Mouse (Mus musculus): Measurements from ENCODE around the gene Aadacl2.

The Aadacl2 gene

DNA sequence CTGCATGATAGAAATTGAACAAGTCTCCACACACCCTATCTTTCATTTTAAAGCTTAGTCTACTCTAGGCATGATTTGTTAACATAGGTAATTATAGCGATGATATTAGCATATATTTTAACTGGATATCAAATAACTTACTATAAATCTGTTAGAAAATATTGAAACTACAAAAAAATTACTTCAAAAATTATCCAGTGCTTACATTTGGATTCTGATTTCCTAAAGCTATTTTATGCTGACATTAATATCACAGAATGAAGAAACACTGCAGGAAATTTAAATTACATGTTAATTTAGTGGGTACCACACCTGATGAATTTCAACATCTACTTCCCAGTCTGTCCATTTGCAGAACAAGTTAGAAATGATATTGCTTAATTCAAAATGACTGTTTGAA lies at the start of gene Aadacl2:
Aadacl2 (plus strand) TSS at position 301 of the 400 bp plus-strand sequence.
- no peak for DNase-seq (ENCODE audit: low spot score)

DNA sequence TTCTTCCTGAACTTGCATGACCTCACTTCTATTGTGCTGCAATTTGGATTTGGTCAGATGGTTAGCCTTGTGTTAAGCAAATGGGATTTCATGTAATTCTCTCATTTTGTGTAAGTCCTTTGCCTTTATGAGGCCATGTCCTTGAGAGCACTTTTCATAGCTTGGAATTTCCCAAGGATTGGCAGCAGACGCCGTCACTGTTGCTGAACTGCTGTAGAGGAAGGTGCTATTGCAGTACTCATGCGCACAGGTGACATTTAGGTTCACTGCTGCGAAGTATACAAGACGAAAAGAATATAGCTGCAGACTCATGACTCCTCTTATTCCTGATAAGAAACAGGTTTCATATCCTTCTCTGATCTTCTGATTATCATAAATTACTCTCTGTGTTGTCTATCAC lies 35.7 kb upstream of the Aadacl2 start:
- no peak for DNase-seq (ENCODE audit: low spot score)

DNA sequence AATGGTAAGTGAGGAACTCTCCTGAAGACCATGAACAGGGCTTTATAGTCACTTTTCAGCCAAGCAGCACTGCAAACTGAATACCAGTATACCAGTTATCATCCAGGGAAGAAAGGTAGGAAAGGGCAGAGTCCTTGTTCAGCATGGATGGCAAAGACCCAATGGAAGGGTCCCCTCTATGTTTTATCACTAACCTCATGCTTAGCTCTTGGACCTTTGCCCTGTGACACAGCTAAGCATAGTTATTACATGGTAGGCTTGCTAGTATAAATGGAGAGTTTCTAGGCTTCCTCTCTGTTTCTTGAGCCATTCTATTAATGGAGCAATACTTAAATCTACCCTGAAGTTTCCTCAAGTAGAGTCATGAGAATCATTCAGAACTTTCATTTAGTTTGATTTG lies 32.0 kb upstream of the Aadacl2 start:
- DNase-seq (ENCODE audit: low spot score), result no peak

DNA sequence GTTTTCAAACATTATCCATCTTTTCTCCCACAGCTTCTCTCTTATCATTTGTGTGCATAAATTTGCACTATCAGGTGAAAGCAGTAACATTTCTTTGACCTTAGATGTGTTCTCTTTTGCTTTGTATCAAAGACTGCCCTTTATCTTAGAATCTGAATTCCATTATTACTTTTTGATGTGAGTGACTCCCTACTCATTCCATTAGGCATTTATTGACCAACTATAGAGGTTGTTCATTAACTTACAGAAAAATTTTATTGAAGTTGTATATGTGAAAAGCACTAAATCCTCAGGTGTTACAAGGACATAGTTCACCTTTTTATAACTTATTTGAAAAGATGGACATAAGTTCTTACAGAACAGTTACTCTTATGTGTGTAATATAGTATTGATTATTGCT lies 2.9 kb upstream of the Aadacl2 start:
- no peak for DNase-seq (ENCODE audit: low spot score)

DNA sequence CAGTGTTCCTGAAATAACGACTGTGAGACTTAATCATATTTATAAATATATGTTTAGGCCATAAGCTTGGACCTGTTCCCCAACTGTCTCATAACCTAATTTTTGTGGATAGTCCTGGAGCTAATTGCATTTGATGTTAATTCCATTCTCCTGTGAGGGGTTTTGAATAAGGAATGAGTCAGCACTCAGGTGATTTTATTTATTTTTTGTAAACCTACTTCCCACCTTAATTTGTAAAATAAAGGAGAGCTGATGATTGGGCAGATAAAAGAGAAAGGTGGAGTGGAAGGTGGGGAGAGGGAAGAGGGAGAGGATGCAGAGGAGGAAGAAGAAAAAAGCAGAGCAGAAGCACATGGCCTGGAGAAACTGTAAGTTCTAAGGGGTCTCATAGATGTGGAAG lies 18.9 kb downstream of the Aadacl2 start, which contains the start of gene Aadac:
Aadac (plus strand) TSS at position 301 of the 400 bp plus-strand sequence.
- DNase-seq (ENCODE audit: low spot score), result no peak

DNA sequence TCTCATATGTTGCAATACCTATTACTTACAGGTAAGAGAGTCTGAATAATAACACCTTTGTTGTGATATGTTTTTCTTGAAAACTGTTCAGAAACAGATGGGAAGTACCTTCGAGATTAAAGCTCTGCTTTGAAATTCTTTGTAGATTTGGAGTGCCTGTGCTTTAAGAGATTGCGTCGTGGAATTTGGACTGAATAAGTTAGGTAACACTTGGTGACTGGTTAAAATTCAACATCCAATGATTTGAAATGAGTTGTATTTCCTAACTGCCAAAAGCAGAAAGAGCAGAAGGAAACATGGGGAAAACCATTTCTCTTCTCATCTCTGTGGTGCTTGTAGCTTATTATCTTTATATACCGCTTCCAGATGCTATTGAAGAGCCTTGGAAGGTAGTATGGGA lies 25.0 kb downstream of the Aadacl2 start:
- no peak for DNase-seq (ENCODE audit: low spot score)

DNA sequence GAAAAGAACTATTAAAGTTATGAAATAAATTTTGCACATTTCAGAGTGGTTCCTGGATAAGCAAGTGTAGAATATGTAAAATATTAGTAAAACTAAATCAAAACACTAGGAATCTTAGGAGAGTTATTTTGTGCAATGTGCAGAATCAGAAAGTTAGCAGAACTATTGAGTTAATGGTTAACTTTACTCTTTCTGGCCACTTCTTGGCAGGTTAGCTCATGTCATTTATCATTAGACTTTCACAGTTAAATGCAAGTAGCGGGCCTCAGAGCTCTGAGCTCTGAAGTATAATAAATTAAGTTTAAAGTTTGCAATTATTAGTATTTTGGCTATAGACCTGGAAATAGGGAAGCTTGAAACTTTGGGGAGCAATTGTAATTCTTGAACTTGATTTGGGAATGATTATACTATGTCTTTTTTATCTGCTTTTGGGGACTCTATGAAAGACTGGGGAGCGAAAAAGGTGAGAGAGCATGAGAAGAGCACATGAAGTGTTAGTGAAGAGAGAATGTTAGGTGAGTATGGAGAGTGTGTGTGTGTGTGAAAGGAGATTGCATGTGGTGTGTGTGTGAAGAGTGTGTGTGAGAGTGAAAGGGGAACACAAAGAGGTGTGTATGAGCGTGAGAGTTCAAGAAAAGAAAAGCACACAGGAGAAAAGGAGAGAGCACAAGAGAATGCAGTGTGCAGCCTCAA lies 39.8 kb downstream of the Aadacl2 start:
- no peak for DNase-seq (ENCODE audit: low spot score)

DNA sequence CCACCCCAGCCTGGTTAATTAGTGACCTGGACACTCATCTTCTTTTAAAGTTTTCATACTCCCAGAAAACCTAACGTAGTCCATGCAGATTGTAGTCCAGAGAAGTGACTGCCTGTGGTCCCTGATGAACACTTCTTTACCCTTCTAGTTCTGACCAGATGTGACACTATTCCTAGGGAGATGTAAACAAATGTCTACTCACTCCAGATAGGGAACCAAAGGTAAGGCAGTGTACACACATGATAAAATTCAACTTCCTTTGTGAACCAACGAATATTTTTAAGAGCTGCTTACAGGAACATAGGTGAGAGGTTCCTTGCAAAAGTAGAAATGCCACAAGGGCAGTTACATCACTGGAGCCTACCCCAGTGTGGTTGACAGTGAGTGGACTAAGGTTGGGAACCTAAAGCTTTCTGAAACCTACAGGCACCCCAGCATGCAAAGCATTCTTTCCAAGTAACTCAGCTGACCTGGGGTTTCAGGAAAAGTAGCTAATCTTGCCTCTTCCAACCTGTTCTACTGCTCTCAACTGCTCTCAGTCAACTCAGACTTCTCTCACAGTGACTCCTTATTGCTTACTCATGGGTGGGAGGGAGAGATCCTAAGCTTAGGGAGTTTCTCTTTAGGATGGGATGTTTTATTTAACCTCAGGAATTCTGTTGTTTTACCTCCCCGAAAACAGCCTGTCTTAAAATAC lies 46.8 kb downstream of the Aadacl2 start:
- no peak for DNase-seq (ENCODE audit: low spot score)

DNA sequence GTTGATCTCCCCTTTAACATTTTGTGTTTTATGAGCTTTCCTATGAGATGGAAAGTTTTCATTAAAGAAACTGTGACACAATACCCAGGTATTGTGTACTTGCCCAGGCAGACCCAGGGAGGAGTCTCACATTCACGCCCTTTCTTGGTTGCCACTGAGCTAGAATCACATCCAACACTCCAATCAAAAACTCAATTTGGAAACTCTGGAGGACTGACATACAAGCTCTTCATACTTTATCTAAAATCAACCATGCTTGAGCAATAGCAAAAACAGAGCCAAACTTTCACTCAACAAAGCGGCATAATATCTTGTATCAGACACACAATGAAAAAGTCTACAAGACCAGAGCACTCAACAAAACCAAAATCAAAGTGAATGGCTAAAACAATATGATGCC lies 47.4 kb downstream of the Aadacl2 start:
- no peak for DNase-seq (ENCODE audit: low spot score)

DNA sequence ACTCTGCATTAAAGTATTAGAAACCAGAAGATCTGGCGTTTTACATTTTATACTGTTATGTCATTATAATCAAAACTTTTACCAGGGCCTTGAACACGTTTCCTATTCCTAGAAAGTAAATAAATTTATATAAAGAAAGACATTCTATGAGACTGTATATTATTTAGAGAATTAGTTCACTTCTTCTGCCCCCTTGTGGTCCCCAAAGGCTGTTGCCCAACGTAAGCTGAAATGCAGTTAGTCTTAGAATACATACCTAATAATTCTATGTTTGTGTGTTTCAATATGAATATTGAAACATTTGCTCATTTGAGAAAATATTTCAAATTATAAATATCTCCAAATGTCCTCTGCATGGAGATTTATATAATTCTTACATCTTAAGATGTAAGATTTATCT lies 49.9 kb downstream of the Aadacl2 start:
- DNase-seq (ENCODE audit: low spot score), result no peak

DNA sequence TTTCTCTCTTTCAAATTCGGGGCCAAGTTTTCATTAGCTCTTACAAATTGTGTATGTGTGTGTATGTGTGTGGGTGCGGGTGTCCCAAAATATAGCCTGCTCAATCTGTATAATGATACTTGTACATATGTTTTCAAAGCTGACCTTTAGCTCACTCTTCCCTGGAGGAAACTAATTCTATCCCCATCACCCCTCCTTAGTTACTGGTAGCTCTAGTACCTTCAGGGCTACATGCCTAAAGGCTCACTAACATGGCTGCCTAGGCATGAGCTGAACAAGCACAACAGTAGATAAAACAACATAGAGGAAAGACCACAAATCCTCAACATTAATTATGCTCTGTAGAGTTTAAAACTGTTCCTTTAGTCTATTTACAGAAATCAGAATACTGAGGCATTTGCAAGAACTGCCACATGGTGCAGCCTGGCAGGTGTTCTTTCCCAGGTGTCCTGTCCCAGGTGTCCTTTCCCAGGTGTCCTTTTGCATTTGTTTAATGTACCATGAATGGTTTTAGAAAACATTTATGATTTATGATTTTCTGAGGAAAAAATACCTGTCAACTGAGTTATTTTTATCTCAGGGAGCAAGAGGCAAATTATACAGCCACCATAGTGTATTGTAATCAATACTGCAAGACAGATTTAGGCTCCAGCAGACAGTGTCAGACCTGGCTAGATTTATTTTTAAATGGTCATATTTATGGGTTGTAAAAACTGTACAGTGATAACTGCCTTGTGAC lies 50.7 kb downstream of the Aadacl2 start:
- DNase-seq (ENCODE audit: low spot score), result no peak

DNA sequence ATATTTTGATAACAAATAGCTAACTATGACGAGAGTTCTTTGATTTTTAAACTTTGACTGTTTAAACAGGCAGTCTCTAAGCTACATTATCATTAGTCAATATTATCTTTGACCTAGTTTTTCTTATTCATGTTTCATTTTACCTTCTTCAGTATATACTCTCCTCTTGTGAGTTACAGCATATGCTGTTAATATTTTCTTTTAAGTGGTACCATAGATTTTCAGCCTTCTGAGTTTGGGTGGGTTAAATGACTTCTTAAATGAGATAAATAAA lies 51.2 kb downstream of the Aadacl2 start:
- DNase-seq (ENCODE audit: low spot score), result no peak
